Mouse (Mus musculus) CH12F3 (cell line): ENCODE data around the gene Dennd6b.

ENCODE experiments used
- in situ Hi-C: fragments of 300-500 bp; cut with MboI; formaldehyde crosslinking; loops from 2 replicates; pipeline ENCODE4 v1.14.3; 2020; ENCODE audit warnings: low sequenced_read_pairs

Gene Dennd6b

GRCm38 (mm10) chr15:89137378-89138045 lies 58.8 kb downstream of the Dennd6b start:
- in situ Hi-C loops = no loop called here

GRCm38 (mm10) chr15:89136461-89137155 lies 59.7 kb downstream of the Dennd6b start:
- in situ Hi-C loops = no loop called here
